Mouse (Mus musculus) thymus, postnatal 0 days (tissue): ENCODE measurements around the gene Immp1l. TPM values are rescaled to one million over a fixed set of nuclear protein-coding genes. Genes with fewer than 3 reads are reported as not detected.

ENCODE experiments used
- DNase-seq: peaks from one replicate; pipeline ENCODE4 v3.0.0-alpha.2; 2015; ENCODE audit warnings: low spot score
- polyA plus RNA-seq: library from polyadenylated mRNA; unstranded; fragments of >200 nt; fragmentation: Nextera tagmentation; extraction: Ambion mirVana; gene quantifications from 2 replicates; pipeline ENCODE4 v1.2.1, GENCODE M21; 2015

Gene Immp1l
- polyA plus RNA-seq, result 154 and 166 TPM in 2 replicates

DNA sequence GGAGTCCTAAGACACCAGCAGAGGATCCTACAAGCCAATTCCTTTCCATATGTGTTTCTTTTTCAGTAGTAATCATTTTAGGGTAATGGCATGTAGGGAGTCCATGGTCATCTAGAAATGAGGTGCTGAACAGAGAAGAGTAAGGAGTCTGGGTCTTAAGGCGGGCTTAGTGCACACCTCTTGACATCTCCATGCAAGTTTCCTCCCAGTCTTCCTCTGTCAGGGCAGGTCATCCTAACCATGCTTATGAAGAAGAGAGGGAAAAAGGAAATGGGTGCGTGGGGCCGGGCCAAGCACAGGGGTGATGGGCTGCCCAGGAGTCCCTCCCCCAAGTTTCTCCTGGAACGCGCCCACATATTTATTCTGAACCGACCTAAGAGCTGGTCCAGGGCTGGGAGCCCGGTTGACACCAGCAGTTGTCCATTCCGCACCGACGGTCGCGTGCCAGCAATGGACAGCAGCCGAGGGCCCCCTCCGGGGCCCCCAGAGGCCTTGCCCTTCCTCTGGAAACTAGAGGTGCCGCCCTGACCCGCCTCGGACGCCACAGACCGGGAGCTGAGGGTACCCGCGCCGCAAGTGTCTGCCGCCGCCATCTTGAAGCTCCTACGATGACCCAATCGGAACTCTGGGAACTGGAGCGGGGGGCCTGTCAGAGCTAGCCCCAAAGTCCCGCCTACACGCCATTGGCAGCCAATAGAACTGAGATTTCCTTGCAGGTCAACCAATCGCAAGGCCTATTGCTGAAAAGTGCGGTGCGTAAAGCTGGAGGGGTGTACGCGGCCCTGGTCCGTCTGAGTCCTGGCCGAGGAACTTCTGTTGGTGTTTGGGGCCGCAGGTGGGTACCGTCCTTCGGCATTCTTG is at the start of gene Immp1l, which contains the start of gene Elp4:
Gene Immp1l (plus strand): TSS at position 743 of the 861 bp plus-strand sequence.
Gene Elp4 (minus strand): TSS at position 669 of the 861 bp plus-strand sequence.
- peak; percentile 98 for DNase-seq

DNA sequence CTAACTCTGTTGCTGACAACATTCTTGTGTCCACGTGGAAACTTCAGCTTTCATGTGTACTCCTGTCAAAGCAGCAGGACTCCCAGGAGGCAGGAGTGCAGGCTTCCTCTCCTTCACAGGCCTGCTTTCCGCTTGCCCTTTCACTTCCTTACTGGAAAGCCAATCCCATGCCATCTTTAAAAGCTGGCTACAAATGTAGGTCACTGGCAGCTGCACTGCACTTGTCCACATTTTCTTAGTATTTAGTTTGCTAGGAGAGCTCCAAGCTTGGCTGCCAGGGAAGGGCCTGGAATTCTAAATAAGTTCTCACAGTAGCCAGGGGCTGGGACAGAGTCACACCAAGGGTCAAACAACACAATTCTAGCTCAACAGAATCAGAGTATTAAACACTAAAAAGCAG is 49.7 kb upstream of the Immp1l start:
- no peak for DNase-seq

DNA sequence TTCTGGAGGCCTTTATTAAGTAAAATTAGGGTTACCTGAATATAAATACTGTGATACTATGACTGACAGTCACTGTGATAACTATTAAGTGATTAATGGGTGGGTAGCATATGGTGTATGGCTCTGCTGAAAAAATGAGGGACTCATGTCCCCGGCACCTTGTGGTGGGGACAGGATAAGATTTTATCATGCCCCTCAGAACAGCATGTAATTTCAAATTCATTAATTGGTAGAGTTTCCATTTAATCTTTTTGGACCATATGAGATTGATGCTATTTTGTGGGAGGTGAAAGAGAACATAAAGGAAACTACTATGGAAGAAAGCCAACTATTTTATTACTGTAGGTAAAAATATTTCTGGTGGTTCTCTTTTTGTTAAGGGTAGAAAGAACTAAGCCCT is 31.0 kb upstream of the Immp1l start:
- no peak for DNase-seq

DNA sequence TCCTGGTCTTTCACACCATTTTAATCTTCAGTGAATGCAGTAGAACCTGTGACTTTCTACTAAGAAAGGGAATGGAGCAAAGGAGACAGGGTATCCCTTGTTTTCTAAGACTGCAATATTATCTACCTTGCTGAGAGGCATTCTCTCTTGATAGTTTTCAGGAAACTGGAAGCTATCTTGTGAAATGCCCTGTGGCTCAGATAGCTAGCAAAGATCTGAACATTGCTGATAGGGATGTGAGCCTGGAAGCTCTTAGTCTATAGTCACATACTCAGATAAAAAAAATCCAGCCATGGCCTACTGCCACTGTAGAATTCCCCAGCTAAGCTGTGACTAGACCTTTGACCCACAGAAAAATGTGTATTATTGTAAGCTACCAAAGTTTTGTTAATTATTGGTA is 13.6 kb upstream of the Immp1l start:
- no peak for DNase-seq

DNA sequence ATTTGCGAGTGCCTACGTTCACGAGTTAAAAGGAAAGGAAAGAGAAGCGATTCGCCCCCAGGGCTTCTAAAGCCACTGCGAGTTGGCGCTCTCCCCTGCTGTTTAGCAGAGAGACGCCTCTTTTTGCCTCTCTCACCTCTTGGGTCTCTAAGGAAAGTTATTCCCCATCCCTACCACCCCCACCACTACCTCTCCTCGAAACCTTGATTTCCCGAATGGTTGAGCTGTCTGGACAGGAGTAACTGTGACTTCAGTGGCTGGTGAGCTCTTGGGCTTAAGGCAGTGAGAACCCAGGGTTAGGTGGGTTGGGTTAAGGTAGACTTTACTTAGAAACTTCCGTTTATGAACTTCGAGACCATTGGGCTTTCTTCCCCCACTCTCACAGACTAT is 314 bp downstream of the Immp1l start:
- peak; percentile 54 for DNase-seq

DNA sequence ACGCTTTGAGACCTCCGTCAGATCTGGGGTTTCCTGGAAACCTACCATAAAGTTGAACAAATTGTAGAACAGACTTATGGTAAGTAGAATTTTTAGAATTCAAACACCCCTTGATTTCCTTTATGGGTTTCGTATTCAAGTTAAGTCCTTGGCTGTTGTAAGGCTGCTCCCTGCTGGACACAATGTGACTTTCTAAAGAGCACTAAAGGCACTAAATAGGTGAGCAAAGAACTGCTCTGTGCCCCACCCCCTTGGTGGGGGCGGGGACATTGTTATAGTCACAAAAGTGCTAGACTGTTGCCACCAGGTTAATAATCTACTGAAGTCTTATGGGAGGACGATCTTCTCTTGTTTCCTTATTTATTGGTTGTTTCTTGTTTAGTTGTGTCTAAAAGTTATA is 3.9 kb downstream of the Immp1l start:
- peak; percentile 19 for DNase-seq

DNA sequence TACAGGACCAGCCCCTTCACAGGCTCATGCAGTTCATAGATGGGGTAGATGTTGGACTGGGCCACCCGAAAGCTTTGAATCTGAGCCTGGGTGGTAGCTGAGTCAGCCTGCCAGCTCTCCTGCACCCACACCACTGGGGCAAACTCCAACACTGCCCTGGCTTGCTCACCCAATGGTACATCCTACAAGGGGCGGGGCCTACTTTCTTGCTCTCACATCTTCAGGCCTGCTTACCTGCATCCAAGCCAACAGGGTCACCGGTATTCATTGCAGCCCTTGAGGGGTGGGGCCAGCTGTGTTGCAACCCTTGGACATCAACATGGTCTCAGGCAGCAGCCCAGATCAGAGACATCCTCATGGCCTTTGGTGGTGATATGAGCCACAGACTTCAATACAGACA is 6.2 kb downstream of the Immp1l start:
- no peak for DNase-seq

DNA sequence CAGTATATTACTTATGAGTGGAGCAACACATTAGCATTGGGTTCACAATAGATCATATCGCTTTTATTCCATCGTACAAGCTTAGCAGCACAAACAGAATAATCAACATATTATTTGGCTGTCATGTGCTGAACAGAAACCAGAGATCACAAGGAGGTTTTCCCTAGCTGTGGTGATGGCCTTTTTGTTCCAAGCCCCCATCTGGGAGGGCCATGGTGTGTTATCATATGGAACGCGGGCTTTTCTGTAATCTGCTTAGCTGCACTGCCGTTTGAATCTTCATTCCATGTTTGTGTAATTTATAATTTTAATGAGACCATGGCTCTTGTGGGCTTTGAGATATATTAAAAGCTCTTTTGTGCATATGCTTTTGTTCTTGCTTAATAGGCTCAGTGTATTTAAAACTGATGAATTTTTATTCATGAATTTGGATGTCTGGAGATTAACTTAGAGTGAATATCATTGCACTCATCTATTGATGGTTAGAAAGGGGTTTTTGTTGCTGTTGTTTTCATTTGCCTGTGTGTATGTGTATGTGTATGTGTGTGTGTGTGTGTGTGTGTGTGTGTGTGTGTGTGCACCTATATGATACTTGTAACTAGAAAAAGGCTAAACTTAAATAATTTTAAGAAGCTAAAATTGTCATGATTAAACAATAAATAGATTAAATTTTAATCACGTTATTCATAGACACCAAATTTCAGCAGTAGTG is 9.4 kb downstream of the Immp1l start:
- no peak for DNase-seq

DNA sequence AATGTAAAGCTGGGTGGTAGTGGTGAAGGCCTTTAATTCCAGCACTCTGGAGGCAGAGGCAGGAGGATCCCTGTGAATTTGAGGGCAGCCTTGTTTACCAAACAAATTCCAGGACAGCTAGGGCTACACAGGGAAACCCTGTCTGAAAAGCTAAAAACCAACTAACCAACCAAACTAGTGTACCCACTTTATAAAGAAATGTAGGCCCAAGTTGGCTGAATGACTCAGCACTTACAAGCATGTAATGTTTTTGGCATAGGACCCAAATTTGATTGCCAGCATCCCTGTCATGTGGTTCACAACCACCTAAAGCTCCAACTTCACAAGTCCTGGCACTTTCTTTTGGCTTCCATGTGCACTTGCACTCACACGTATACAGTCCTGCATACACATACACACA is 12.2 kb downstream of the Immp1l start:
- no peak for DNase-seq

DNA sequence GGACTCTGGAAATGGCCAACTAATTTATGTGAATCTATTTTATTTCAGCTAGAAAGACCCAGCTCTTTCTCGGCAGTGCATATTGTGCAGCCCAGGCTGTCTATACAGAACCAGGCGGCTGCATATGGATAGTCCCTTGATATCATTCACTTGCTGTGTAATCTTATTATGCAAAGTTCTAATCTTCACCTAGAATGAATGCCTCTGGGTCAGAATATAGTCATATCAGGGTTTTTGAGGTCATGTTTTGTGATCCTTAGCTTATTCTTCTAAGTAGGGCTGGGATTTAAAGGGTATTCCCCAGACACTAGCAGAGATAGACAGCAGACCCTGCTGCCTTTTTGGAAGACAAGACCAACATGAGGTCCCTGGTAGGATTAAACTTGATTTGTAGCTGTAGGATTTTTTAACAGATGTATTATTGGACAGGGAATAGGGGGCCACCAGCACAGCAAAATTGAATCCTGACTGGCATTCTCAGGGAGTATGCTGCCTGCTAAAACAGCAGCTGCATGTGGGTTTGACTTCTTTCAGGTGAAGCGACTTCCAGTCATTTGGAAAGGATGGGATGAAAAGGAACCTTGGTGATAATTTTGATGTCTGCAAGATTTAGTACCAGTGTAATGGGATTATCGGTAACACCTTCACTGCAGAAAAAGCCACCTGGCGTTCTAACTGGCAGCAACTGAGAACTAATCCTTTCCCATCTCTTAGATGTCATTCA is 13.3 kb downstream of the Immp1l start:
- DNase-seq, result no peak

DNA sequence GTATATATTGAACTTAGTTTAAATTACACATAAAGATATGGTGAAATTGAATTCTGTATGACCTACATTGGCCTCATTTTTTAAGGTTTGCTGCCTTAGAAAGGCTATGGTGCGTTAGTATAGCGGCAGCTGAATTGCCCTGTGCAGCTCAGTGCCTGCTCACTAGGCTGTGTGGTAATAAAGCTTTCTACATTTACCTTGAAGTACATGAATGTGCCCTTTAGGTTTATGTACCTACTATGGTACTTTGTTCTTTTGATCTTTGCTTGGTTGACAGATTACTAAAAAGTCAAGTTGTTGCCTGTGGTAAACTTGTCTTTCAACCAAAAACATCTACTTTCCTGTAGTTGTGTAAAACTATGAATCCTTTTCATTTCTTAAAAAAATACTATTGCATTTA is 45.7 kb downstream of the Immp1l start:
- DNase-seq, result no peak

DNA sequence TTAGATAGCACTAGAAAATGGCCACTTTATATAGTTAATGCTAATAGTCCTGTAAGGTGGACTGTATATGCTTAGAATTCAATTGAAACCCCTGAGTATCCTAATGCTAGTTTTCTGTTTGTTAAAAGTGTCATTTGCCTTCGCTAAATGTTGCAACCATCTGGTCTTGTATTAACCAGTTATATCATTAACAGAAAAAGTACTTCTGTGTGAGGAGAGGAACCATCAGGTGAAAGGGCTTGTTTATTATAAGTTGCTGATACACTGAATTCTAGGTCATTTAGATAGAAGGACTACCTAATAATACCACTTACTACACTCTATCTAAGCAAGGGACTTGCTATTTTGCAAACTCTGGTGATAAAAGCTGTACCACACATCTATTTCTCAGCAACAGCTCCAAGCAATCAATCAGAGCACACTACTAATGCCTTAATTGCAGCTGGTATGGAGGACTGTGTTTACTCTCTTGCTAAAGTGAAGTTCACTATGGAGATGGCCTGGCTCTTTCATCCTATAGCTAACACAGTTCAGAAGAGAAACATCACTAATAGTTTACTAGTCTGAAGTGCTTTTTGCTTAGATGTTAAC is 47.0 kb downstream of the Immp1l start:
- no peak for DNase-seq

DNA sequence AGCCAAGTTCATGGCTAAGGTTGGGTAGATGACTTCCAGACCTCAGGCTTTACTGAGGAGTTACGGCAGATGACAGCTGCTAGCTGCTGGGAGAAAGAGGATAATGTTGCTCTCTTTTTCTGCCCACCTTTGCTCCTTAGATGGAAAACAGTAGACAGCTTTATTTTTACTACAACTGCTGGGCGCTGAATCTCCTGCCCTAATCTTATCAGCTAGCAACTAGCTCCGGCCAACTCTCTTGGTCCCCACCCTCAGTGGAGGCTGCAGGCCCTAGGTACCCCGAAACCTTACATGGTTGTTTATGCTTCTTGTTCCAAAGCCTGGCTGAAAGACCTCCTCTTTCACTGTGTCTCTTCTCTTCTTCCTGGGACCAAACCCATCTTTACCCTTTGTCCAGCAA is 49.4 kb downstream of the Immp1l start:
- DNase-seq, result no peak

DNA sequence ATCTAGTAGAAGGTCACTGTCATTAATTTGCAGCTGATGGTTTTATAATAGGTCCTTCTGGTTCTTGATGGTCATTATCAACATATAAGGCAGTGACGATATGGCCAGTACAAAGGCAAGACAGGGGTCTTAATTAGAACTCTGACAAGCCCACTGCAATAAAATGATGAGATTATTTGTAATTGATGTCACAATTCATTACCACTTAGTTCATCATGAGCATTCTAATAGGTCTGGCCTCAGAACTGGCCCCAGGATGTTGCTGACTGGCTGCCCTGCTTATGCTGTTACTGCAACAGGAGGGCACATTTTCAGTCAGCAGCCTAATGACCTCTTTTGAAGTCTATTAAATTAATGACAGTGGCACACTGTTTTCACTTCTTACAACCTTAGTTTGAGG is 59.0 kb downstream of the Immp1l start:
- DNase-seq, result no peak

DNA sequence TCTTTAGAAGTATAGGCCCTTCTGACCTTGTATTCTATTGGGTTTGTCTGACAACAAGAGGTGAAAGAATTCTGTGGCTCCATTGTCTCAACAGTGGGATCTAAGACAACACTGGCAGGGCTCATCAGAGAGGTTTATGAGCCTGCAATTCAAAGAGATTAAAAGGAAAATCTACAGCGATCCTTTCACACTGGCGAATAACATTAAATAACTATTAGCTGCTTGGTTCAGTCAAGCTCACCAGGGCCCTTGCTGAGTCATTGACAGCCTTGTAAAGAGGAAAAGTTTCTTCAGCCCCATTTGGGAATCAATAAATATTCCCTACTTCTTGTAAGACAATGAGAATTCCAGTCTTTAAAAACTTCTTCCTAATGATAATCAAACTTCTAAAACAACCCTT is 69.5 kb downstream of the Immp1l start:
- DNase-seq, result no peak

DNA sequence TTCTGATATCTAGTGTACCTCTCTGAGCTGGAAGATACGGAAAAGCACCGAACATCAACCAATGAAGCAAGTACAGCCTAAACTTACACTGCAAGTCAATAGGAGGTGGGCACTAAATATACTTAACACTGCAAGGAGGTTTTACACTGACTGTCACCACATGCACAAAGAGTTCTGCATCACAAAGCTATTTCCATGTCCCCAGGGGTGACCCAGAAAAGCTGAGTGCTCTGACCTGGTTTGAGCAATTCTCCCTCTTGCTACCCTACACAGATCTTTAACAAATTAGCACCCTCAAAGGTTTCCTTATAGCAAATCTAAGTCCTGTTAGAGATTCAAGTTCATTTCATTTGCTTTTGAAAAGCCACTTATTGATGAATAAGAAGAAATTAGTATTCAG is 73.6 kb downstream of the Immp1l start:
- DNase-seq, result no peak

DNA sequence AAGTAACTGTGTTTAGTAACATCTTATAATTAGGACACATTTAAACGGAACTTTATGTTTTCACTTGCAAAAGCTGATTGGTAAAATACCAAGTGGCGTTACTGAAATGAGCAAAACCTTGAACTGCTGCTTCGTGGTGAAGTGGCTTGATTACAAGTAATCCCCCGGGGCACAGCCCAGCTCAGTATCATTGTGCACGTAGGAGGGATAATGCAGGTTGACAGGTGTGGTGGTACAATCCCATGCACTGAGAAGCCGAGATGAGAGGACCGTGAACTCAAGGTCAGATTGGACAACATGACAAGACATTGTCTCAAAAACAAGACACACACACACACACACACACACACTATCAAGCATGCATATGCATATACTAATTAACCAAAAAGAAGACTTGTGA is 80.8 kb downstream of the Immp1l start:
- no peak for DNase-seq

DNA sequence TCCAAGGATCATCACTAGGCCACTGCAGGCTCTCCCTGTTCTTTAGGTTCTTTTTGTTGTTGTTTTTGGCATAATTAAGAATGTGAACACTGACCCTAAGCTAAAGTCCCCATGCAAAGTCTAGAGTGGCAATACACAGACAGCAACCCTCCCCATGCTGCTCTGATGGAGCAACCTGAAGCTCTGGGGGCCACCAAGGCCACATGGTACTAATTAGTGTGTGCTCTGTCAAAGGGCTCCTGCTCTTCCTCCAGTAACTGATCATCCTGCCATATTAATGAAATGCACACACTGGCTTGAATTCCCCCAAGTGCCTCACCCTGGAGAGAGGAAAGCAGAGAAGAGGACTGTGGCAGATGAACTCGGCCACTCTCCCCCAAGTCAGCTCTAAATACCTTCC is 82.7 kb downstream of the Immp1l start:
- DNase-seq, result no peak

DNA sequence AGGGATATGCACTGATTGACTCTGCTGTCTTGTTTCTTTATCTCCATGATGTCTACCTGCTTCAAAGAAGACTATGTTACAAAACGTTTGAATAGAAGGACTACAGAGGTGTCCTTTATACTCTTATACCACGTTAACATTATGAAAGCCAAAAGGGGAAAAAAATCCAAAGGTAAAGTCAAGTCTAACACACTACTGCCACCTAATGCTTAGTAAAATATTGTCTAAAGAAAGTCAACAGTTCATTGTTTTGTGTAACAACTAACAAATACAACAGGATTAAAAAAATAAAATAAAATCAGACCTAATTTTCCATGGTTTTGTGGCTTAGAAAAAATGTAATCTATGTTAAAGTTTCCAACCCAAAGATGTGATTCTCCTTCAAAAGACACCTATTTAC is 83.6 kb downstream of the Immp1l start:
- DNase-seq, result no peak

DNA sequence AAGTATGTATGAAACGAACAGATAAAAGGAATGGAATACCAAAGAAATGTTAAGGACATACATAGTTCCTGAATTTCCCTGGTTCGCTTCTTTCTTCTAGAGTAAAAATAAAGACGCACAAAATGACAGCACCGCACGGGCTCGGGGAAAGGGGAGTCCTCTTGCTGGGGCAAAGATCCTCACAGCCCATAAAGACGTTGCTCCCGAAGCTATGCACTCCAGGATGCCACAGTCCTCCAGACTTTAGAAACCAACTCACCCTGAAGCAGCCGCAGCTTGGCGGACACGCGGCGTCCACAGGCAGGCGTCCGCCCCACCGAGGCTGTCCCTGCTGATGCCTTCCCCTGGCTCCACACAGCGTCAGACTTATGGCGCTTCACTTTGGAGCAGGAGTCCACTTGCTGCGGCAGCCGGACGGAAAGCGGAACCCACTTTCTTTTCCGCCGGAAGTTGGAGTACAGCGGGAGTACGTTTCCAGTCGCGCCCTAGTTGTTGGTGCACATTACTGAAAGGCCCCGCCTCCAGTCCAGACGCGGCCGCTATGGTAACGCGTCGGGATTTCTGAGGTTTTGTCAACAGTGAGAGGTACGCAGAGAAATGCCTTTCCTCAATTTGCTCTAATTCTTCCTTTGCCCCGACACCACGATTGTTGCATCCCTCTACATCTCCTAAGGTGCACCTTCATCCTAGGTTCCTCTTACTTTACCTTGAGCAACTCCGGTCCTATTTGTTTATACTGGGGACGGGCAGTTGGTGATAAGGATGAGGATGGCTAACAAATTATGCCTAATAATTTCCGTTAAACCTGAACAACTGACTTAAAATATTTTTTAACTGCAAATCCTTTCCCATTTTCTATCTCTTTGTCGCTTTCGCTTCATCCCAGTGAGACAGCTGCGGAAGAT is 98.6 kb downstream of the Immp1l start, which contains the start of gene Dnajc24:
Gene Dnajc24 (minus strand): TSS at position 715 of the 905 bp plus-strand sequence.
- peak; percentile 93 for DNase-seq
